Mouse (Mus musculus) hindbrain, embryonic 12.5 days (tissue): ENCODE measurements around the gene Kdr. TPM values are rescaled to one million over a fixed set of nuclear protein-coding genes. Genes with fewer than 3 reads are reported as not detected.
"Not testable (repeated sequence)": the region's sequence is repeated elsewhere in the genome, so short reads cannot be mapped to it uniquely, and the experiment has no call there.

Experiments used
- ATAC-seq: fragments of 200-750 bp; cut with Nextera tagmentation; 2 replicates; pipeline ENCODE4 v1.8.0; 2017; ENCODE audit warnings: moderate TSS enrichment; ENCODE audit not compliant: low FRiP score
- H3K27ac ChIP-seq: fragments of 300-500 bp; sonication (generic); 2 replicates; pipeline ENCODE4 v1.5.1; 2016; ENCODE audit warnings: mild to moderate bottlenecking
- H3K27me3 ChIP-seq: fragments of 300-500 bp; sonication (generic); 2 replicates; pipeline ENCODE4 v1.6.1; 2016; ENCODE audit warnings: mild to moderate bottlenecking
- H3K36me3 ChIP-seq: fragments of 300-500 bp; sonication (generic); 2 replicates; pipeline ENCODE4 v1.6.1; 2016; ENCODE audit warnings: mild to moderate bottlenecking
- H3K4me1 ChIP-seq: fragments of 300-500 bp; sonication (generic); 2 replicates; pipeline ENCODE4 v1.6.1; 2016
- H3K4me2 ChIP-seq: fragments of 300-500 bp; sonication (generic); replicated peaks from 2 replicates; pipeline ENCODE4 v1.6.1; 2016; ENCODE audit warnings: mild to moderate bottlenecking
- H3K4me3 ChIP-seq: fragments of 300-500 bp; sonication (generic); 2 replicates; pipeline ENCODE4 v1.5.1; 2016; ENCODE audit warnings: mild to moderate bottlenecking
- H3K9ac ChIP-seq: fragments of 300-500 bp; sonication (generic); 2 replicates; pipeline ENCODE4 v1.6.1; 2016; ENCODE audit warnings: mild to moderate bottlenecking, moderate library complexity
- H3K9me3 ChIP-seq: fragments of 300-500 bp; sonication (generic); replicated peaks from 2 replicates; pipeline ENCODE4 v1.6.1; 2016; ENCODE audit warnings: mild to moderate bottlenecking
- WGBS: fragments of 180-500 bp; shearing (Covaris S2); methylation state at CpG from one replicate; pipeline ENCODE4 v1.1.7; 2016; 5-methylcytosine and 5-hydroxymethylcytosine counted together
- polyA plus RNA-seq: library from polyadenylated mRNA; unstranded; fragments of >200 nt; fragmentation: Nextera tagmentation; extraction: Ambion mirVana; gene quantifications from 2 replicates; pipeline ENCODE4 v1.2.1, GENCODE M21; 2016

Kdr gene
- polyA plus RNA-seq, 1 experiment from 2014 or later = 31.4 TPM

DNA sequence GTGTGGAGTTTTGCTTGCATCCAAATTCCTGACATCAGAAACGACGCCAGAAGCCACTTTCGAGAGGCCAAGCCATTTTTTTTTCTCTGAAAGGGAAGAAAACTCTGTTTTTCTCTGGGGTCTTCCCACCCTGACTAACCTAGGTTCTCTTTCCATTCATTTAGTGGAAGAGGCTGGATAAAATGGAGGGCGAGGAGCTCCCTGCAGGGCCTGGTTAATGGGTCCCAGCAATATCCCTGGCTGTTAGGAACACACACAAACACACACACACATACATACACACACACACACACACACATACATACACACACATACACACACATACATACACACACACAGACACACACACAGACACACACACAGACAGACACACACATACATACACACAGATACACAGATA, 46.8 kb downstream of the Kdr start:
- not testable (repeated sequence) for H3K36me3 ChIP-seq, H3K27ac ChIP-seq, ATAC-seq, H3K4me3 ChIP-seq, H3K4me2 ChIP-seq, H3K27me3 ChIP-seq, H3K4me1 ChIP-seq, H3K9me3 ChIP-seq, H3K9ac ChIP-seq
- WGBS = 81% methylated on average over 4 of the region's 4 CpGs

- H3K4me2 ChIP-seq = no peak overlapping the region
- H3K36me3 ChIP-seq = no peaks in the 10 kb centered on the region
- H3K4me1 ChIP-seq = no peaks in the 10 kb centered on the region
- 82% methylated on average over 7 of the region's 7 CpGs for WGBS
- H3K27me3 ChIP-seq = no peaks in the 10 kb centered on the region
- ATAC-seq = no peak
- no peak overlapping the region for H3K9ac ChIP-seq
- H3K9me3 ChIP-seq = no peaks in the 10 kb centered on the region
- H3K4me3 ChIP-seq = no peak overlapping the region
- H3K27ac ChIP-seq = no peak overlapping the region
Measured at GRCm38 (mm10) chr5:75929960-75930359, 48.3 kb downstream of the Kdr start.

GRCm38 (mm10) chr5:75922677-75923076, 55.6 kb downstream of the Kdr start:
- H3K9ac ChIP-seq = no peak overlapping the region
- no peak overlapping the region for H3K27ac ChIP-seq
- no peaks in the 10 kb centered on the region for H3K9me3 ChIP-seq
- no peaks in the 10 kb centered on the region for H3K36me3 ChIP-seq
- no peaks in the 10 kb centered on the region for H3K27me3 ChIP-seq
- H3K4me1 ChIP-seq = no peaks in the 10 kb centered on the region
- 73% methylated on average over 6 of the region's 6 CpGs for WGBS
- no peak overlapping the region for H3K4me3 ChIP-seq
- H3K4me2 ChIP-seq = no peak overlapping the region
- no peak for ATAC-seq

DNA sequence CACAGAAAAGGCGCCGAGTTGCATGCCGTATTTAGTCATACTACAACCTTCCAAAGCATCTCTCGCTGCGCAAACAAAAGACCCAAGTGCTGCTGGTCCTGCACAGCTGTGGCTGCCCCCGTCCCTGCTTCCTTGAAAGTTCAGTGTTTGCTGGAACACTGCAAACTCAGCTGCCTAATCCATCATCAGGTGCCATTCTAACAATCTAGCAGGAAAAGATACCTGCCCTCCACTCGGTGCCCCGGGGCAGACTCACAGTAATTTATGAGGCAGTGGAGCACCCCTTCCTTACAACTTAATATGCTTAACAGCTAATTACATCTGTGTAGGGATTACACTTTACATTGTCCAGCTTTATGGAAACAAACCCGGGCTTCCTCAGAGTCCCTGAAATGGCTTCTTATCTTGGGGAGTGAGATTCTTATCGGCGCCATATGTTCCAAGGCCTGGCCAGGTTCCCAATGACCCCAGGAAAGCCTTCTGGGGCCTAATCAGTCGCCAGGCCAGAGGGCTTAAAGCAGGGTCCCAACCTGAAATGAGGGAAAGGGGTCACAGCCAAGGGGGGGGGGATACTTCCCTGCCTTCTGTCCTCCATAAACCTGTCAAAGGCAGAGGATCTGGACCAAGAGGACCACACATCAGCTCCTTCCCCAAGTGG, 56.4 kb downstream of the Kdr start:
- Histone ChIP-seq H3K27ac (no peak overlapping the region), H3K36me3 (no peaks in the 10 kb centered on the region), H3K9ac (no peak overlapping the region)

GRCm38 (mm10) chr5:75919601-75920000, 58.7 kb downstream of the Kdr start:
- H3K9ac ChIP-seq = no peak overlapping the region
- no peak for ATAC-seq
- H3K9me3 ChIP-seq = no peaks in the 10 kb centered on the region
- 88% methylated on average over 7 of the region's 7 CpGs for WGBS
- no peaks in the 10 kb centered on the region for H3K27me3 ChIP-seq
- H3K4me1 ChIP-seq = no peaks in the 10 kb centered on the region
- no peak overlapping the region for H3K4me2 ChIP-seq
- H3K4me3 ChIP-seq = no peak overlapping the region
- H3K36me3 ChIP-seq = no peaks in the 10 kb centered on the region
- no peak overlapping the region for H3K27ac ChIP-seq

More for the DNA sequence above, 56.4 kb downstream of the Kdr start:
- WGBS = 66% methylated on average over 12 of the region's 12 CpGs
- no peak overlapping the region for H3K4me2 ChIP-seq
- no peak overlapping the region for H3K4me3 ChIP-seq
- no peaks in the 10 kb centered on the region for H3K4me1 ChIP-seq
- H3K27me3 ChIP-seq = no peaks in the 10 kb centered on the region
- ATAC-seq = no peak
- no peaks in the 10 kb centered on the region for H3K9me3 ChIP-seq

GRCm38 (mm10) chr5:75918139-75918538, 60.1 kb downstream of the Kdr start:
- H3K4me1 ChIP-seq = no peaks in the 10 kb centered on the region
- H3K4me3 ChIP-seq = no peak overlapping the region
- no peak for ATAC-seq
- no peaks in the 10 kb centered on the region for H3K27me3 ChIP-seq
- H3K36me3 ChIP-seq = no peaks in the 10 kb centered on the region
- 86% methylated on average over 7 of the region's 7 CpGs for WGBS
- no peak overlapping the region for H3K9ac ChIP-seq
- H3K9me3 ChIP-seq = no peaks in the 10 kb centered on the region
- H3K4me2 ChIP-seq = no peak overlapping the region
- no peak overlapping the region for H3K27ac ChIP-seq

DNA sequence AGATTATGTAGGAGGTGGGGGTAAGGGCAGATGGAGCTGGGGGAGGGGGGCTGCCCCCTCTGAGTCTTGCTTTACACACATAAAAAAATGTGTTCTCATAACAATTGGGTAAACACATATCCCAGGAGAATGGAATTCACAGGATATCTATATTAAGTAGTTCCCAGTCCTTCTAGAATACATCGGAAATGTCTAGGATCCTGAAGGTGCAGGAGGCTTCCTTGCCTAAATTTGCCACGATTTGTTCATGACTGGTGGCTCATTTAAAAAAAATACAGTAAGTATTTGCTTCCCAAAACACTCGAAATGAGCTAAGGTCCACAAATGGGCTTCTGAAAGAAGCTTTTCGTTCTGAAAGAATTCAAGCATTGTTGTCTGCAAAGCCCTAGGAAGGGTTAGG, 61.0 kb downstream of the Kdr start:
- WGBS = 83% methylated on average over 4 of the region's 4 CpGs
- H3K9ac ChIP-seq = no peak overlapping the region
- no peak for ATAC-seq
- H3K9me3 ChIP-seq = no peaks in the 10 kb centered on the region
- no peak overlapping the region for H3K4me3 ChIP-seq
- no peaks in the 10 kb centered on the region for H3K36me3 ChIP-seq
- no peaks in the 10 kb centered on the region for H3K27me3 ChIP-seq
- no peak overlapping the region for H3K4me2 ChIP-seq
- no peak overlapping the region for H3K27ac ChIP-seq
- no peaks in the 10 kb centered on the region for H3K4me1 ChIP-seq

GRCm38 (mm10) chr5:75906102-75906501, 72.2 kb downstream of the Kdr start:
- H3K36me3 ChIP-seq = no peaks in the 10 kb centered on the region
- H3K4me3 ChIP-seq = no peak overlapping the region
- no peak overlapping the region for H3K27ac ChIP-seq
- no peak overlapping the region for H3K9ac ChIP-seq
- no peaks in the 10 kb centered on the region for H3K27me3 ChIP-seq
- no peak overlapping the region for H3K4me2 ChIP-seq
- no peaks in the 10 kb centered on the region for H3K4me1 ChIP-seq
- H3K9me3 ChIP-seq = no peaks in the 10 kb centered on the region
- WGBS = 52% methylated on average over 4 of the region's 4 CpGs
- ATAC-seq = no peak

DNA sequence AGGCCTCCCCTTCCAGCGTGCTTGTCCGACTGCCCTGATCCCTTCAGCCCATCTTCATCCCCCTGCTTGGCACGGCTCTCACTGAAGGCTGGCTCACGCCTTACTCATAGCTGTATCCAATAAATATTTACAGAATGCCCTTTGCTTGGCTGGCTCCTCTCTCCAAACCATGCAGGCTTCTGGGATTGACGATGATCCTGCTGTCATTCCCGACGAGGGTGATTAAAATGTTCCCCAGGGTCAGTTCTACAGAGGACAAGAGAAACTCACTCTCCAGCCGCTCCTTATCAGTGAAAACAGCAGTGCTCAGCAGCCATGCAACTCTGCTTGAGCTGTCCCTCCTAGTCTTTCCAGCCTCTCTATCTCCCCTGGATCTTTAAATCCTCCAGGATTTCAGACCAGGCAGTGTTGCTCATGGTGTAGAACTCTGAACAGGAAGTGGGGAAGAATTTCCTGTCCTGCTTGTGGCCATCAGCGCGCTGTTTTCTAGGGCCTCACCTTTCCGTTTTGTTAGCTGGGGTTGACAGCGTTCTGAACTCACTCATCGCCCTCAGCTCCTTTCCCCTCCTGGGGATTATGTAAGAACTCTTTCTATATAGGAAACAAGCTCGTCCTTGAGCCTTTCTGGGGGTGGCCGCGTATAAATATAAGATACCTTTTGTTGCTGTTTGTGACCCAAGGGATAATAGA, 77.9 kb downstream of the Kdr start:
- H3K27me3 ChIP-seq = no peaks in the 10 kb centered on the region
- no peak for ATAC-seq

GRCm38 (mm10) chr5:75895351-75895750, 82.9 kb downstream of the Kdr start:
- H3K4me3 ChIP-seq = no peak overlapping the region
- no peak for ATAC-seq
- no peaks in the 10 kb centered on the region for H3K36me3 ChIP-seq
- no peaks in the 10 kb centered on the region for H3K9me3 ChIP-seq
- peaks cover 14% of the 10 kb centered on the region for H3K4me1 ChIP-seq
- no peak overlapping the region for H3K9ac ChIP-seq
- H3K27ac ChIP-seq = no peak overlapping the region
- H3K4me2 ChIP-seq = no peak overlapping the region
- 89% methylated on average over 3 of the region's 3 CpGs for WGBS
- no peaks in the 10 kb centered on the region for H3K27me3 ChIP-seq

More for the DNA sequence above, 77.9 kb downstream of the Kdr start:
- no peaks in the 10 kb centered on the region for H3K36me3 ChIP-seq
- no peak overlapping the region for H3K4me2 ChIP-seq
- no peak overlapping the region for H3K4me3 ChIP-seq
- peaks cover 18% of the 10 kb centered on the region for H3K4me1 ChIP-seq
- no peak overlapping the region for H3K27ac ChIP-seq
- whole genome bisulfite sequencing = 56% methylated on average over 16 of the region's 16 CpGs
- H3K9me3 ChIP-seq = no peaks in the 10 kb centered on the region
- no peak overlapping the region for H3K9ac ChIP-seq

- ATAC-seq = no peak
- no peak overlapping the region for H3K27ac ChIP-seq
- peaks cover 11% of the 10 kb centered on the region for H3K4me1 ChIP-seq
- H3K9ac ChIP-seq = no peak overlapping the region
- H3K4me3 ChIP-seq = no peak overlapping the region
- no peaks in the 10 kb centered on the region for H3K27me3 ChIP-seq
- H3K4me2 ChIP-seq = no peak overlapping the region
- H3K9me3 ChIP-seq = no peaks in the 10 kb centered on the region
- 62% methylated on average over 6 of the region's 6 CpGs for WGBS
- H3K36me3 ChIP-seq = no peaks in the 10 kb centered on the region
Measured at GRCm38 (mm10) chr5:75892956-75893471, 85.2 kb downstream of the Kdr start.
